Mouse (Mus musculus): ENCODE measurements at regions not wholly inside any gene's neighbourhood (a gene's known extent, or its start where the extent isn't known, plus 50 kb on each side); places are given as distances from the start of the nearest gene placed in this dataset.

DNA sequence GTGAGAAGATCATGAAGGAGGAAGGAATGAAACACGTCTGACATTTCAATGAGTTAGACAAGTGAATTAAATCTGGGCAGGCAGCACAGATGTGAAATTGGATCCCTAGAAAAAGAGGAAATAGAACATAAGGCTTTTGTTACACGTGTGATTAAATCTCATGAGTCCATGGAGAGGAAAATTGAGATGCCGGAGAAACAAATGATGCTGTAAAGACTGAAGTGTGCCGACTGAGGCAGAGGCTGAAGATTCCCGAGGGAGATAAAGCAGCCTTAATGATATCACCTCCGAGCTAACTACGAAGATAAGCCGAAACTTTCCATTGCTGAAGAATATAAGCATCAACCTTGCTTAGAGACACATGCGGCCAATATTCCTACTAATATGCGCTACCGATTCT lies 390.0 kb downstream of the Nup35 start:
- ATAC-seq (ENCODE audit: low FRiP score): no peak

DNA sequence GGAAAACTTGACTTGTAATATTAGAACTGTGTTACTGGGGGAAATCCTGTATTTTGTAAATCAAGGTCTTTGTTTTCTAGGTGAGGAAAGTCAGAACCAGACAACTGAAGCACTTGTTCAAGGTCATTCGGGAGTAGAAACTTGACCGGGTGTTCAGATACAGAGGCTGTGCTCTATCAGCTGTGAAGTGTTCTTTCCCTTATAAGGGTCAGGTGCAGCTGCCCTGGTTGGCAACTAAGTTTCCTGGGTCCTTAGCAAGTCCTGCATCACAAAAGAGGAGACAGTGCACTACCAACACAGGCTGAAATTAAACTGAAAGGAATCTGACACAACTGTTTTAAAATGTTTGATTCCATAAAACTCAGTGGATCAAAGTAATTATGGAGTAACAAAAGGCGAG lies 406.6 kb downstream of the Nup35 start:
- 89% methylated on average over 3 of the region's 3 CpGs for WGBS
- H3K4me2 ChIP-seq: no peak overlapping the region
- H3K9me3 ChIP-seq: no peaks in the 10 kb centered on the region
- no peaks in the 10 kb centered on the region for H3K27me3 ChIP-seq
- H3K9ac ChIP-seq: no peak overlapping the region
- H3K4me1 ChIP-seq: no peaks in the 10 kb centered on the region
- no peak for ATAC-seq (ENCODE audit: low FRiP score)
- H3K4me3 ChIP-seq (replicated peaks): no peak overlapping the region
- H3K36me3 ChIP-seq (replicated peaks): no peaks in the 10 kb centered on the region
- H3K27ac ChIP-seq: no peak overlapping the region

More for the DNA sequence above, 390.0 kb downstream of the Nup35 start:
- Histone ChIP-seq H3K9me3 (no peaks in the 10 kb centered on the region), H3K4me3 (replicated peaks) (no peak overlapping the region), H3K4me2 (no peak overlapping the region), H3K27me3 (no peaks in the 10 kb centered on the region), H3K36me3 (replicated peaks) (no peaks in the 10 kb centered on the region), H3K27ac (no peak overlapping the region), H3K9ac (no peak overlapping the region), H3K4me1 (no peaks in the 10 kb centered on the region)
- WGBS: 89% methylated on average over 11 of the region's 11 CpGs

Data from forebrain, embryonic 12.5 days (tissue).